Mouse (Mus musculus): ENCODE measurements around the gene Tubb3. TPM values are rescaled to one million over a fixed set of nuclear protein-coding genes. Genes with fewer than 3 reads are reported as not detected.

The Tubb3 gene
- polyA plus RNA-seq, 1 experiment from 2014 or later = 3.9 TPM

DNA sequence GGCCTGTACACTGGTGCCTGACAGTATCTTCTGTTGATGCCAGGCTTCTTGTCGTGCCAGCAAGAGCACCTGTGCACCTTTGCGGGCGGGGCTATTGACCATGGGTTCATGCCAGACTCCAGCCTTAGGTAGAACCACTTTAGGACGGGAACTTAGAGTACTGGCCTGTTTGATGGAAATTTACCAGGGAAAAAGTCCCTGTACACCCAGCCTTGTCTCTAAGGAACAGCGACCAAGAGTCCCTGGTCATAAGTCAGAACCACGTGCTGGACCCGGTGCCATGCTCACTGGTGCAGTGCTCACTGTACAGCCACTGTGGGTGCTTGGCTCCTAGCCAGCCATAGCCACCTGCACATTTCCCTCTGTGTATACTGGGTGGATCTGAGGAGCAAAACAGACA lies 22.2 kb upstream of the Tubb3 start:
- TF ChIP-seq CTCF (IDR thresholded peaks at IDR 0.05) = no peak
- ChIA-PET POLR2A (no interaction called here), CTCF (no interaction called here)
- in situ Hi-C loops (cut with MboI; ENCODE audit: low pct_unique_long_range_greater_than_20kb) = no loop called here
- DNase-seq (ENCODE audit: low read depth, low spot score) (no peak), ATAC-seq (no peak)
- no peaks in the 10 kb centered on the region for H3K27me3 ChIP-seq

- ChIA-PET POLR2A (interaction anchor here (1.1 kb wide), 1 partner anchor 19 kb away, joined by 3 read pairs; no protein-coding TSS in a partner anchor), CTCF (interaction anchor here (1.9 kb wide), 1 partner anchor 8 kb away, joined by 12 read pairs; the partner anchor contains the start of gene Mc1r)
- no peak for ATAC-seq
- DNase-seq (ENCODE audit: low read depth, low spot score) = no peak
- no peak for TF ChIP-seq CTCF (IDR thresholded peaks at IDR 0.05)
- H3K27me3 ChIP-seq = no peaks in the 10 kb centered on the region
- in situ Hi-C loops (cut with MboI; ENCODE audit: low pct_unique_long_range_greater_than_20kb) = no loop called here
Measured at GRCm38 (mm10) chr8:123398308-123398707, 12.9 kb upstream of the Tubb3 start.

DNA sequence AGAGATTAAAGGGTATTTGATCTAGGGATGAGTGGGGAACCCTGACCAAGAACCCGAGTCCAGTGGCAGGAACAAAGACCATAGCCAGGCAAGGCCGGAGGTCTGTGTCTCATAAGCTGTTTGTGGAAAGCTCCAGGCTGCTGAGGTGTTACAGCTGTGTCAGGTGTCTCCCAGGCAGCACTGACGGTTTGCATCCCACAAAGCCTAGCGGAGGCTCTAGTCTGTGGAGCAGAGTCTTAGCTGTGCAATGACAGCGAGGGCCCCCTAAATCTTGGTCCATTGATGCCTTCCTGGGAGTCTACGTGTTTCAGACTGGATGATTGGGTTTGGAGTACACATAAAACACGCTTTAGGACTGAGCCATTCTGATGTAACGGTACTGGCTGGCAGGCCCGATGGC lies 9.3 kb upstream of the Tubb3 start:
- CTCF ChIA-PET = no interaction called here
- DNase-seq (ENCODE audit: low read depth, low spot score) (no peak), ATAC-seq (no peak)
- in situ Hi-C loops (cut with MboI; ENCODE audit: low pct_unique_long_range_greater_than_20kb) = no loop called here
- POLR2A ChIA-PET = no interaction called here
- TF ChIP-seq CTCF (IDR thresholded peaks at IDR 0.05) = no peak
- H3K27me3 ChIP-seq = no peaks in the 10 kb centered on the region

GRCm38 (mm10) chr8:123402730-123403326 lies 8.4 kb upstream of the Tubb3 start:
- CTCF ChIA-PET = interaction anchor here (1.3 kb wide), 1 partner anchor 20 kb away, joined by 3 read pairs; no protein-coding TSS in a partner anchor
- POLR2A ChIA-PET = no interaction called here
- no peak for TF ChIP-seq CTCF (IDR thresholded peaks at IDR 0.05)
- DNase-seq (ENCODE audit: low read depth, low spot score) (no peak), ATAC-seq (no peak)
- H3K27me3 ChIP-seq = no peaks in the 10 kb centered on the region
- in situ Hi-C loops (cut with MboI; ENCODE audit: low pct_unique_long_range_greater_than_20kb) = no loop called here

DNA sequence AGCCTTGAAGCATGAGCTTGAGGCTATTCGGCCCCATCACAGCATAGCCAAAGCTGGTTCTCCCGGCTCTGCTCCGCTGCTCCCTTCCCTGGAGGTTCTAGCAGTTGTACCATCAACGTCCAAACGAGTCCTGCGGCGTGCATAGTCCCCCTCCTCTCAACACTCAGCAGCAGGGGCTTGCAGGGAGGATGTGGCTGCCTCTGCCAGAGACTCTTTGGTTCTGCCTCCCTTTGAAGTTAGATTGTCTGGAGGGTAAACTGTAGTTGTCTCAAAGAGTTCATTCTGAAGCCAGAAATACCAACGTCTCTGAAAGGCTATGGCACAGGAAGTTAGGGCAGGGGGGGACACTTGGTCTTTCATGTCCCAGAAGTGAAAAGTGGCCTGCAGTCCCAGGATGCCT lies 6.7 kb upstream of the Tubb3 start:
- no peak for ATAC-seq
- ChIA-PET CTCF (no interaction called here), POLR2A (interaction anchor here (0.9 kb wide), 1 partner anchor 11 kb away, joined by 3 read pairs; no protein-coding TSS in a partner anchor)
- in situ Hi-C loops (cut with MboI; ENCODE audit: low pct_unique_long_range_greater_than_20kb) = no loop called here
- no peak for TF ChIP-seq CTCF (IDR thresholded peaks at IDR 0.05)
- DNase-seq (ENCODE audit: low read depth, low spot score) = no peak
- no peaks in the 10 kb centered on the region for H3K27me3 ChIP-seq

DNA sequence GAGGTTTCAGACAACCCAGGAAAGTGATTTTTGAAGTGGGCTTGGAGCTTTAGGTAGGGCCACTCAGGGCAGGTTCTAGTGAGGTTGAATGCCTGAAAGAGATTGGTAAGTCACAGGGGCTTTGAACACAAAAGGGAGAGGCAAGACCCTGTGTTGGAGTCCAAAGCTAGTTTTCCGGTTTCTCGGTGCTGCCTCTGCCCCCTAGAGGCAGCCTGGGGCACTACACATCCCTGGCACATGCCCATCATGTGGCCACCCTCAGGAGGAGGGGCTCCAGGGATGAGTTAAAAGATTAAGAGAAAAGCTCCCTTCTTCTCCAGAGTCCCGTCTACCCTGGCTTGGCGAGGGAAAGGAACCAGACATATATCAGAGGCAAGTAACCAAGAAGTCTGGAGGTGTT lies 4.4 kb upstream of the Tubb3 start, which contains the start of gene Mc1r:
TSS of gene Mc1r (plus strand) at position 322 of the 400 bp plus-strand sequence.
- no peak for DNase-seq (ENCODE audit: low read depth, low spot score)

DNA sequence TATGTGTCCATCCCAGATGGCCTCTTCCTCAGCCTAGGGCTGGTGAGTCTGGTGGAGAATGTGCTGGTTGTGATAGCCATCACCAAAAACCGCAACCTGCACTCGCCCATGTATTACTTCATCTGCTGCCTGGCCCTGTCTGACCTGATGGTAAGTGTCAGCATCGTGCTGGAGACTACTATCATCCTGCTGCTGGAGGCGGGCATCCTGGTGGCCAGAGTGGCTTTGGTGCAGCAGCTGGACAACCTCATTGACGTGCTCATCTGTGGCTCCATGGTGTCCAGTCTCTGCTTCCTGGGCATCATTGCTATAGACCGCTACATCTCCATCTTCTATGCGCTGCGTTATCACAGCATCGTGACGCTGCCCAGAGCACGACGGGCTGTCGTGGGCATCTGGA lies 3.6 kb upstream of the Tubb3 start:
- ATAC-seq = no peak
- ChIA-PET CTCF (interaction anchor here (0.7 to 2.2 kb wide), 5 partner anchors 9 to 94 kb away, joined by 3 to 14 read pairs (median 6); no protein-coding TSS in a partner anchor), POLR2A (interaction anchor here (1.0 kb wide), 1 partner anchor 34 kb away, joined by 3 read pairs; no protein-coding TSS in a partner anchor)
- in situ Hi-C loops (cut with MboI; ENCODE audit: low pct_unique_long_range_greater_than_20kb) = no loop called here
- no peaks in the 10 kb centered on the region for H3K27me3 ChIP-seq
- no peak for TF ChIP-seq CTCF (IDR thresholded peaks at IDR 0.05)
- DNase-seq (ENCODE audit: low read depth, low spot score) = no peak

More for the DNA sequence above, 4.4 kb upstream of the Tubb3 start, which contains the start of gene Mc1r:
- ChIA-PET CTCF (interaction anchor here (0.7 to 2.2 kb wide), 11 partner anchors 9 to 118 kb away, joined by 3 to 14 read pairs (median 6); no protein-coding TSS in a partner anchor), POLR2A (interaction anchor here (0.6 to 1.0 kb wide), 2 partner anchors 15 to 33 kb away, joined by 3 read pairs; no protein-coding TSS in a partner anchor)
- no peaks in the 10 kb centered on the region for H3K27me3 ChIP-seq
- ATAC-seq = no peak
- no peak for TF ChIP-seq CTCF (IDR thresholded peaks at IDR 0.05)
- in situ Hi-C loops (cut with MboI; ENCODE audit: low pct_unique_long_range_greater_than_20kb) = no loop called here

- no peak for TF ChIP-seq CTCF (IDR thresholded peaks at IDR 0.05)
- DNase-seq (ENCODE audit: low read depth, low spot score) = no peak
- in situ Hi-C loops (cut with MboI; ENCODE audit: low pct_unique_long_range_greater_than_20kb) = no loop called here
Measured at GRCm38 (mm10) chr8:123408586-123409544, 2.4 kb upstream of the Tubb3 start.

GRCm38 (mm10) chr8:123410049-123410587 lies 1.1 kb upstream of the Tubb3 start:
- DNase-seq (ENCODE audit: low read depth, low spot score) (peak; percentile 67), ATAC-seq (peak; percentile 52)
- in situ Hi-C loops (cut with MboI; ENCODE audit: low pct_unique_long_range_greater_than_20kb) = no loop called here
- ChIA-PET POLR2A (no interaction called here), CTCF (interaction anchor here (1.4 to 2.4 kb wide), 3 partner anchors 13 to 33 kb away, joined by 3 to 7 read pairs (median 6); no protein-coding TSS in a partner anchor)
- no peak for TF ChIP-seq CTCF (IDR thresholded peaks at IDR 0.05)
- H3K27me3 ChIP-seq = no peaks in the 10 kb centered on the region

More at GRCm38 (mm10) chr8:123408586-123409544, 2.4 kb upstream of the Tubb3 start:
- ATAC-seq = no peak
- no peaks in the 10 kb centered on the region for H3K27me3 ChIP-seq
- ChIA-PET CTCF (interaction anchor here (2.3 to 2.4 kb wide), 2 partner anchors 14 to 34 kb away, joined by 6 to 7 read pairs; no protein-coding TSS in a partner anchor), POLR2A (no interaction called here)

DNA sequence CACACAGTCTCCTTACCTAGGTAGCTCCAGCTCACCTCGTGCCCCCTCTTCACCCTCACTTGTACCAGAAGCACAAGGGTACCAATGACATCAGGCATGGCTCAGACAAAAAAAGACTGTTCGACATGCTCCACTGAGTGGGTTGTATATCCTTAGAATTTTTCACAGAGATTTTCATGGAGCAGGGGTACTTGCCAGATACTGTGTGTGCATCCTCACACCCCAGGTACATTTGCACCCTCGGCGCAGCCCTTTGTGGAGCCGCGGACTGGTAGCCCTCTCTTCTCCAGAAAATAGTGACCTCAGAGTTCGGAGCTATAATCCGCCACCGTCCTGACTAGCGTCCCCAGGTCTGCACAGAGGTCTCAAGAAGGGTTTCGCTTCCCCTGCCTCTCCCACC lies 436 bp upstream of the Tubb3 start:
- CTCF ChIA-PET = interaction anchor here (1.4 to 2.4 kb wide), 3 partner anchors 12 to 32 kb away, joined by 3 to 7 read pairs (median 6); no protein-coding TSS in a partner anchor
- in situ Hi-C loops (cut with MboI; ENCODE audit: low pct_unique_long_range_greater_than_20kb) = no loop called here
- POLR2A ChIA-PET = no interaction called here
- no peak for TF ChIP-seq CTCF (IDR thresholded peaks at IDR 0.05)
- DNase-seq (ENCODE audit: low read depth, low spot score) (no peak), ATAC-seq (no peak)
- no peaks in the 10 kb centered on the region for H3K27me3 ChIP-seq

Measured in Patski (cell line).